Mouse (Mus musculus) erythroblast, embryonic 14.5 days (primary cell): Measurements from ENCODE around the gene Zfp609.

Experiments
- GATA1 ChIP-seq: IDR thresholded peaks from 2 replicates; pipeline ENCODE4 v1.6.1; 2012; ENCODE audit warnings: low read length, inconsistent platforms, mixed read lengths
- TAL1 ChIP-seq: IDR thresholded peaks from 3 replicates; pipeline ENCODE4 v1.6.1; 2012; ENCODE audit warnings: low read length, inconsistent platforms, mixed read lengths

GRCm38 (mm10) chr9:65657218-65657617 is 170.1 kb downstream of the Zfp609 start:
- TF ChIP-seq GATA1 (no peak), TAL1 (no peak)
